Mouse (Mus musculus): ENCODE data around the gene Moxd1.

Gene Moxd1

GRCm38 (mm10) chr10:24223449-24224143 lies at the start of gene Moxd1:
TSS of gene Moxd1 (plus strand) at chr10:24223517.
- DNase-seq (ENCODE audit: low read depth, low spot score) = peak; percentile 58

DNA sequence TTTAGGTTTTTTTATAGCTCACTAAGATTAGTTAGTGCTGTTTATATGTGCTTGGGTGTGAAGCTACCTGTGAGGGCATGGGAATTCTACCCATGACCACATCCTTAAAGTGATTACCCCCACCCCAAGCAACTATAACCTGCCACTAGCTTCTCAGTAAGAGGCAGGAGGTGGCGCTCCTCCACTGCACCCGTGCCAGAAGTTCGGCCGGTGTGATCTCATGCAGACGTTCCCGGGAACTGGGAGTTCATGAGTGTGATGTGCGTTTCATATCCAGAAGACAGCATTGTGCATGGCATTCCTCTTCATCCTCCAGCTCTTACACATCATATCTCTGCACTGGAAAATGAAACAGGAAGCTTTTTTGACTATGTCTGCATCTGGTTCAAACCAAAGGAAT lies 32.9 kb upstream of the Moxd1 start:
- DNase-seq (ENCODE audit: low read depth, low spot score) = no peak

DNA sequence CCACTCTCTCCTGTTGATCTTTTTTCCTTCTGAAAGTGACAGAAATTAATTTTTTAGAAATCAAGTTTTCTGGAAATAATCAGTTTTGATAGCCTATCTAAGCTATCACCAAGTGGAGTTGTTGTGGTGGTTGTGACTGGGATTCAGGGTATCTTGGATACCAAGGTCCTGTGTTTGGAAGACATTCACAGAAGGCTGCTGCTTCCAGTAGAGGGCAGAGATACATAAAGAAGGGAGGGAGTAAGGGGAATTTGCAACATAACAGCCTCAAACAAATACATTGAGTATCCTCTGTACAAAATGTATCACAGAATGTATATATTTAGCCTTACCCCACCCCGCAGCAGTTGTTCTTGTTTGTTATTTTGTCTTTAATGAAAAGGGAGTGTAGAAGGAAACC lies 31.3 kb upstream of the Moxd1 start:
- peak; percentile 30 for DNase-seq (ENCODE audit: low read depth, low spot score)

- DNase-seq (ENCODE audit: low read depth, low spot score) = no peak
Observed at GRCm38 (mm10) chr10:24199303-24199702, 24.0 kb upstream of the Moxd1 start.

DNA sequence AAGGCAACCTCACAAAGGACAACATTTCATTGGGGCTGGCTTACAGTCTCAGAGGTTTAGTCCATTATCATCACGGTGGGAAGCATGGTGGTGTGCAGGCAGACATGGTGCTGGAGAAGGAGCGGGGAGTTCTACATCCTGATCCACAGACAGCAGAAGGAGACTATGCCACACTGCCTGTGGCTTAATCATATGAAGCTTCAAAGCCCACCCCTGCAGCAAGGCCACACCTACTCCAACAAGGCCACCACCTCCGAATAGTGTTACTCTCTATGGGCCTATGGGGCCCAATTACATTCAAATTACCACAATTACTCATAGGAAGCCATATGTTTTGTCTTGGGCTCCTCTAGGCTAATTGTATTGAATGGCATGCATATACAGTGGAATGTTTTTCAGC lies 23.2 kb upstream of the Moxd1 start:
- no peak for DNase-seq (ENCODE audit: low read depth, low spot score)

DNA sequence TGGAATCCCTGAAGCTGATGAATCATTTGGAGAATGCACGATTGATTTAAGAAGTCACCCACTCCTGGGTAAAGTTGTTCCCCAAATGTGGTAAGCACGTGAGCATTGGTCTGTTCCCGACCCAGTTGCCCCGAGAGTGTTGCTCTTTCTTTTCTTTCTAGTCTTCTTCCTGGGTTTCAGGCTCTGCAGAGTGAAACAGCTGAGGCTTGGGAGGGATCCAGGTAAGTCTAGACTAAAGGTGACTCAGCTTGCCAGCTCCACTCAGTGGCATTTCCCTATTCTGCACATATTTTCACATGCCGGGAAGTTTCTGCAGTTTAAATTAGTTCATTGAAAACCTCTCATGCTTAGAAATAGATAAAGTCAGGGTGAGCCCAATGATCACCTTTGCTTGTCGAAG lies 13.2 kb upstream of the Moxd1 start:
- DNase-seq (ENCODE audit: low read depth, low spot score) = no peak

GRCm38 (mm10) chr10:24213297-24213696 lies 10.0 kb upstream of the Moxd1 start:
- no peak for DNase-seq (ENCODE audit: low read depth, low spot score)

GRCm38 (mm10) chr10:24217558-24218268 lies 5.6 kb upstream of the Moxd1 start:
- DNase-seq (ENCODE audit: low read depth, low spot score) = no peak

DNA sequence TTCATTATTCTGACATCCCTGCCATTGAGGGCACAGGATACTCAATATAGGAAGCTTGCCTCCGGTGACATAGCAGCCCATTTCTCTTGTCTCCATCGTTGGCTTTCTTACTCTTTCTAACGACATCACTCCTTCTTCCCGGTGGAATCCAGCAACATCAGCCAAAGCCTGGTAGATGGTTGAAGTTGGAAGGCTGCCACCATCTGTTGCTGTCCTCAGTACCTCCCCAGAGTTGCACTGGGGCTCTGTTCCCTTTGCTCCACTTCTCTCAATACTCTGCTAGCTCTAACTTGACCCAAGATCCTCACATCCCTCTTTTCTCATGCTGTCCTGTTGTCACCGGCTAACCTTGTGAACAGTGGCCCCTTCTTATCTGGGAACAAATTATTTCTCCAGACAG lies 2.4 kb upstream of the Moxd1 start:
- no peak for DNase-seq (ENCODE audit: low read depth, low spot score)

GRCm38 (mm10) chr10:24222911-24223310 lies 406 bp upstream of the Moxd1 start:
- DNase-seq (ENCODE audit: low read depth, low spot score) = no peak

DNA sequence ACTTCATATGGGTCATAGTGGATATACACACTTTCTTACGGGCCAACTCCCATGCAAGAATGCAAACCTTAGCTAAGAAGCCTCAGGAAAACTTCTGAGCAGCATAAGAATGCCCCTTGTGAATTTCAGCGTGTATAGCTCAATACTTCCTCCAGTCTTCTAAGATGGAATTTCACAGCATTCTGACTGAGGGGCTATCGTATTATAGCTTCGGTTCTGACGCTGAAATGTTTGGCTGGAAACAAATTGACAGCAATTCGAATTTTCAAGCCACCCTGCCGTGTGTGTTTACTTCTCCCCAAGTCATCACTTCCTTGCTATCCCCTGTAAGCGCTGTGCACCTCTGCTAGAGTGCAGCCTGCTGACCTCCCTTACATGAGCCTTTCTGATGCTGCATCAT lies 1.3 kb downstream of the Moxd1 start:
- no peak for DNase-seq (ENCODE audit: low read depth, low spot score)

DNA sequence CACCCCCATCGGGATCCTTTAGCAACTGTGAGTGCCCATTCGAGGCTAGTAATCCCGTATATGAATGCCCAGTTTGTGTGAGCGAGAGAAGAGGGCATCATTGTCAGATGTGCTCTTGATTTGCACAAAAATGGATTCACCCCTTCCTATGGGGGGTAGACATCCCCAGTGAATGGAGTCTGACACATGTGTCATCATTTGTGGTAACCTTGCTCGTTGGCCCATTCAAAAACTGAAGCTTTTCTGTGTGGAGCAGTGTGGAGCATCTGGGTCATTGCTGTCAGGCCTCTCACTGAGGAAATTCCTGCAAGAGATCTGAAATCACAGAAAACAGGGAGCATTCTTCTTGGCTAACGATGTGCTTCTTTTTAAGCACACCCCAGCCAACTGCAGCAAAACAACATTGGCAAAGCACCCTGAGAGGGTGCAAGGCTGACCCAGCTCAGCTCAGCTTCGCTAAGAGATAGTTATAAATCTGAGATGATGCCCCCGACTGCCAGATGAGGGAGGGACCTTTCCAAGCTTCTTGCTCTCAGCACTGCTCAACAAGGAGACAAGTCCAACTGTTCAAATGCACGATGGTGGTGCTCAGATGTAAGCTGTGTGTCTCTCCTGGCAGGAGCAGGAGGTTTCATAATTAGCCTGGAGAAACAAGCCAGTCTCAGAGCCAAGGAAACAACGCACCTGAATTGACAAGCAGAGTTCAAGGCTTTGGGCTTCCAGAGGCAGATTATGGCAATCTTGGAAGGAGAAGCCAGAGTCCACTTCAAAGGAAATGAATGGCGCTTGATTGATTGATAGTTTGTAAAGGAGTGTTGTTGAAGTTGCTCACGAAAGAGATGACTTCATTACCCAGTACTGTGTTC lies 5.2 kb downstream of the Moxd1 start:
- DNase-seq (ENCODE audit: low read depth, low spot score) = no peak

- DNase-seq (ENCODE audit: low read depth, low spot score) = no peak
Observed at GRCm38 (mm10) chr10:24232281-24232680, 9.0 kb downstream of the Moxd1 start.

DNA sequence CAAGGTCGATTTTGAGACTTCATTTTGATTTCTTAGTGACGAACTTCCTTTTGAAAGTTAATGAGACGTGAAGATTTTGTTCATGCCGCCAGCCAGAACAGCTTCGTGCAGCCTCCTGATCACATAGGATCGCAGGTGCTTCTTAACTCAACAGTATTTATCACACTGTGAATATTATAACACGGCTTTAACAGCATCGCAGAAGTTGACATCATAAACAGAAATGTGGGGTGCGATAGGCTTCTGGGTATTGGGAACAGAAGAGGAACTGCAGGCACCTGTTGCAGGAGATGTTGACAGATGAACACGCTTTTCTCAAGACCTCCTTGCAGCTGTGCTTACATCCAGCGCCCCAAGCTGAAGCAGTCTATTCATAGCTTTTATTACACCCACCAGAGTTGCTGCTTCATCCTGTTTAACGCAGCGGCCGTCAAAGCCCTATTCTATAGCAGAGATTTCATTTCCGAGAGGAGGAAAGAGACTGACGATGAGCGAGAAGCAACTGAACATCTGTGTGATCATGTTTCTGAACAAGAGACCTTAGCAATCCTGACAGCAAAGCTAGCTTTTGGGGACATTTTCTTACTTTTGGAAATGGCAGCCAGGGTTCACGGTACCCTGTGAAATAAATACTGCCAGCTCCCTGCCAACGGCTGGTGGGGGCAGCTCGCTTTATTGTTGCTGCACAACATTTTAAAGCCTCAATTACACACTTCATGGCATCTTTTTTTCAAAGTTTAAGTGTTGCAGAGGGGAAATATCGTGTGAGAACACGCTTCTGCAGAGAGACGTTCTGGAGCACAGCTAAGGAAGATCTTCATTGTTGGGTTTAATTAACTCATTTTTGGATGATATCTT lies 12.3 kb downstream of the Moxd1 start:
- no peak for DNase-seq (ENCODE audit: low read depth, low spot score)

GRCm38 (mm10) chr10:24246815-24247214 lies 23.5 kb downstream of the Moxd1 start:
- DNase-seq (ENCODE audit: low read depth, low spot score) = no peak

- DNase-seq (ENCODE audit: low read depth, low spot score) = no peak
Observed at GRCm38 (mm10) chr10:24248116-24248515, 24.8 kb downstream of the Moxd1 start.

DNA sequence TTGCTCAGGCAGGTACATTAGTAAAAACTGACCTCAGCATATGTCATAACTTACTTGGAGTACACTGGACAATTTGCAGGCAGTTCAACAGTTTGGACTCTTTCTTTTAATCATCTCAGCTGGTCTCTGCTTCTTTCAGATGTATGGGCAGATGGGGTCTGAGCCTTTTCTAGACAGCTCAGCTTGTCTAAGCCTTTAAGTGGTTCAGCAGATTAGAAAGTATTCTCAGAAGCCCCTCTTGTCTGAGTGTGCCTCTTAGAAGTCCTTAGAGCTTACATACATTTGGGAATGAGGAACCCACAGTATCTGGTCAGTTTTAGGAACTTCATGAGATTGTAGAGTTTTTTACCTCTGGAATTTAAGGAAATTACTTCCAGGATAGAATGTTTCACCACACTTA lies 28.3 kb downstream of the Moxd1 start:
- no peak for DNase-seq (ENCODE audit: low read depth, low spot score)

- no peak for DNase-seq (ENCODE audit: low read depth, low spot score)
Observed at GRCm38 (mm10) chr10:24258150-24258549, 34.8 kb downstream of the Moxd1 start.

- DNase-seq (ENCODE audit: low read depth, low spot score) = no peak
Observed at GRCm38 (mm10) chr10:24258885-24259284, 35.6 kb downstream of the Moxd1 start.

GRCm38 (mm10) chr10:24259794-24260590 lies 36.7 kb downstream of the Moxd1 start:
- DNase-seq (ENCODE audit: low read depth, low spot score) = no peak

DNA sequence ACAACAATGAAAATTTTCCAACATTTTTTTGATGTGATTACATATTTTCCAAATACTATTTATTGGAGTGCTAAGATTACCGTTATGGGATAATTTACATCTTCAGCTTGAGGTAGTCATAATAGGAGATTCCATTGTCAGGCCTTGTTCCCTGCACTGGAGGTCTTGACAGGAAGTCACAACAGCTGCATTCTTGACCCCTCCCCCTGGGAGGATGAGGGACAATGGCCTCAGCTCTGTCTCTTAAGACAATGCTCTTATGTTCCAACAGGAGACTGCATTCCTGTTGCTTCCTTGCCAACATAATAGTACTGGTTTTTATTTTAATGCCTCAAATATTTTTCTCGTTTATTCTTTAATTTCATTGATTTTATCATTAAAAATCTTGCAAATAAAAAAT lies 44.2 kb downstream of the Moxd1 start:
- DNase-seq (ENCODE audit: low read depth, low spot score) = no peak

Measured in ZHBTc4 (cell line).